Mouse (Mus musculus): ENCODE results near the gene Mxd4. TPM values are rescaled to one million over a fixed set of nuclear protein-coding genes. Genes with fewer than 3 reads are reported as not detected.

Mxd4 gene
- polyA plus RNA-seq, 1 experiment from 2014 or later = 32.0 TPM

DNA sequence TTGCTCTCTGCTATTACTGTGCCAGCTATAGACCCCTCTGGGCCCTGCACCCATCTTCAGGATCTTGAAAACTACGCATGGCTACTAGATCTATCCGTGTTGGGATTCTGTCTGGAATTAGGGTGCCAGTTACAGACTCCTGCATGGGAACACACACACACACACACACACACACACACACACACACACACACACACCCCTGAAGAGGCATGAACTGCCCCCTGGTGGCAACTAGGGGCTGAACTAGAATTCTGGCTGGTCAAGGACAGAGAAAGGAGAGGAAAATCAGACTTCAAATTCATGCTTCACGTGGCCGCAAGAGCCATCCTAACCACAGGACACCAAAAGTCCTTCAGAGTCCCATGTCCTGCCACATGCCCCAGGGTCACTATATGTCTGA lies 4.3 kb upstream of the Mxd4 start:
- no peak overlapping the region for H3K4me2 ChIP-seq (ENCODE audit: low read length)
- no peaks in the 10 kb centered on the region for H3K27me3 ChIP-seq (ENCODE audit: control insufficient read depth, insufficient read depth, low read depth, low read length)
- peaks cover 5% of the 10 kb centered on the region; the same call in 1 of the 2 replicates for H3K4me1 ChIP-seq (ENCODE audit: control insufficient read depth, insufficient read depth, low read length)
- H3K9me3 ChIP-seq (replicated peaks; ENCODE audit: control insufficient read depth, low read length, poor library complexity, severe bottlenecking) = no peaks in the 10 kb centered on the region
- no peak overlapping the region for H3K4me3 ChIP-seq (ENCODE audit: low read depth, low read length)
- H3K36me3 ChIP-seq (ENCODE audit: control insufficient read depth, insufficient read depth, low read length) = no peaks in the 10 kb centered on the region; the same call in 1 of the 2 replicates
- H3K9ac ChIP-seq (ENCODE audit: low read depth, low read length) = no peak overlapping the region
- WGBS = 80% methylated on average over 4 of the region's 4 CpGs
- no peak for ATAC-seq
- H3K27ac ChIP-seq (ENCODE audit: low read length) = no peak overlapping the region

DNA sequence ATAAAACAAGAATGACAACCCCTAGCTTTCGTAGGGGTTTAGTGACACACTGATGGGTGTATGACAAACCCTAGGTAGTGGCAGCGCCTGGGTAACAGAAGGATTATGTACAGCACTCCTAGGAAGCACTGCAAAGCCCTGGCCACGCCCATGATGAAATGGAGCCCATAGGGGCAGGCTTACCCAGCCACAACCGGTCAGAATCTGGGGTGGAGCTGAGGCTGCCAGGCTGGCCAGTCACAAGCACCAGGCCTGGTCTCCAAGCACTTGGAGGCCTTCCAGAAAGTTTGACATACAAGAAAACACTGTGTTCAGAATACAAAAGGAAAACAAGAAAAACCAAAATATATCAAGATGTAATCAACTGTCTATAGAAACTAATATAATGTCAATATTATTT lies 3.5 kb upstream of the Mxd4 start:
- H3K4me2 ChIP-seq (ENCODE audit: low read length) = no peak overlapping the region
- no peaks in the 10 kb centered on the region; the same call in 1 of the 2 replicates for H3K36me3 ChIP-seq (ENCODE audit: control insufficient read depth, insufficient read depth, low read length)
- H3K9ac ChIP-seq (ENCODE audit: low read depth, low read length) = no peak overlapping the region
- no peaks in the 10 kb centered on the region for H3K9me3 ChIP-seq (replicated peaks; ENCODE audit: control insufficient read depth, low read length, poor library complexity, severe bottlenecking)
- peaks cover 12% of the 10 kb centered on the region for H3K4me1 ChIP-seq (ENCODE audit: control insufficient read depth, insufficient read depth, low read length)
- no peak overlapping the region for H3K4me3 ChIP-seq (ENCODE audit: low read depth, low read length)
- 45% methylated on average over 4 of the region's 4 CpGs for WGBS
- H3K27me3 ChIP-seq (ENCODE audit: control insufficient read depth, insufficient read depth, low read depth, low read length) = no peaks in the 10 kb centered on the region
- ATAC-seq = no peak
- H3K27ac ChIP-seq (ENCODE audit: low read length) = no peak overlapping the region

DNA sequence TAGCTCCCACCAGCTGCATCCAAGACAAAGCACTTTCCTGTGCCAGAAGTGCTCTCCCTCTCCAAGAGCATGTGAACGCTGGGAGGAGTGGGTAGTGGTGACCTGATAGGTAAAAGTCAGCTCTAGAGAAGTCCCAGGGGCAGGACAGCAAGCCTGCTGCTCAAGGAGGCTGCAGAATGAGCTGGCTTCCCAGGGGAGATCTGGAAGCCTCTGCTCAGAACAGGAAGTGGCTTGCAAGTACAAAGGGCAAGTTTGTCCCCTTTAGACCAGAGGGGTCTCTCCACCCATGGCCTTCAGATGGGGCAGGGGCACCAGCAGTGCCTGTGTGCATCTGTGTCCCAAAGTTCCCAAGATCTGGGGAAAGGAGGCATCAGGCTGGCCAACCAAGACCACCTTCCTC lies 2.0 kb upstream of the Mxd4 start:
- H3K9ac ChIP-seq (ENCODE audit: low read depth, low read length) = no peak overlapping the region
- no peak overlapping the region for H3K4me2 ChIP-seq (ENCODE audit: low read length)
- no peaks in the 10 kb centered on the region for H3K9me3 ChIP-seq (replicated peaks; ENCODE audit: control insufficient read depth, low read length, poor library complexity, severe bottlenecking)
- peaks cover 27% of the 10 kb centered on the region for H3K4me1 ChIP-seq (ENCODE audit: control insufficient read depth, insufficient read depth, low read length)
- no peaks in the 10 kb centered on the region for H3K27me3 ChIP-seq (ENCODE audit: control insufficient read depth, insufficient read depth, low read depth, low read length)
- ATAC-seq = no peak
- H3K4me3 ChIP-seq (ENCODE audit: low read depth, low read length) = no peak overlapping the region
- no peak overlapping the region for H3K27ac ChIP-seq (ENCODE audit: low read length)
- H3K36me3 ChIP-seq (ENCODE audit: control insufficient read depth, insufficient read depth, low read length) = no peaks in the 10 kb centered on the region
- WGBS = 67% methylated on average over 1 of the region's 1 CpGs

DNA sequence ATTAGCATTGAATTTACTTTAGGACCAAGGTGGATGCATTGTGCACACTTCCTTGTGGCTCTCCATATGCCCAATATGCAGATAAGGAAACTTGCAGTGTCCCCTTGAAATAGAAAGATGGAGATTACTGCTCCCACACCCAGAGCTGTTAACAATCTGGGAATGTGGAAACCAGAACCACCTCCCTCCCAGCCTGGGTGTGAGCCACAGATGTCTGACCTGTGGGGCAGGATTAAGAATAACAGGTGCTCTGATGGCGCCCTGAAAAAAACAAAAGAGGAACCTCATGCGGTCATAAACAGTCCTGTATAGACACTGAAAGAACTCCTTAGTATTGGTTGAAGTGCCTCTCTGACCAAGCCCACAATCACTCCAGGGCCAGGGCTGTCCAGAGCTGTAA lies 1.3 kb upstream of the Mxd4 start:
- H3K9me3 ChIP-seq (replicated peaks; ENCODE audit: control insufficient read depth, low read length, poor library complexity, severe bottlenecking) = no peaks in the 10 kb centered on the region
- 84% methylated on average over 2 of the region's 2 CpGs for WGBS
- no peak overlapping the region; the same call in 1 of the 2 replicates for H3K27ac ChIP-seq (ENCODE audit: low read length)
- no peak overlapping the region; the same call in 1 of the 2 replicates for H3K4me3 ChIP-seq (ENCODE audit: low read depth, low read length)
- no peaks in the 10 kb centered on the region for H3K27me3 ChIP-seq (ENCODE audit: control insufficient read depth, insufficient read depth, low read depth, low read length)
- peak overlapping the region; percentile 67; the same call in 1 of the 2 replicates for H3K4me2 ChIP-seq (ENCODE audit: low read length)
- H3K36me3 ChIP-seq (ENCODE audit: control insufficient read depth, insufficient read depth, low read length) = no peaks in the 10 kb centered on the region
- ATAC-seq = no peak
- peaks cover 28% of the 10 kb centered on the region for H3K4me1 ChIP-seq (ENCODE audit: control insufficient read depth, insufficient read depth, low read length)
- no peak overlapping the region for H3K9ac ChIP-seq (ENCODE audit: low read depth, low read length)

DNA sequence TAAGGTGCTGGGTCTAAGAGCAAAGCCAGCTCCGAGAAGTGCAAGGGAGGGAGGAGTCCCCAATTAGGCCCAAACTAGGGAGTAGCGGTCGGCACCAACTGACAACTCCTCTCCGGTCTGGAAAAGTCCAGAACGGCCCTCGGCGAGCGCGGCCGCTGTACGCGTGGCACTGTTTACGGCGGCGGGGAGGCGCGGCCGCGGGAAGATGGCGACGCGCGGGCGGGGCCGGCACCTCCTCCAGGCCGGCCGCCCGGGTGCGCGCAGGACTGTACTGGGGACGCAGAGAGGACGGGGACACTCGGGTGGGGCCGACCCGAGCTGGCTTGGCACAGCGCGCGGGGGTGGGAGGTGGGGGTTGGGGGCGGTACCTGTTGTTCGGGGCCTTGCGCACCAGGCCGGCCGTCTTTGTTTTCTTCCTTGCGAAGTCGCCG lies 544 bp downstream of the Mxd4 start:
- peak overlapping the region; percentile 87 for H3K9ac ChIP-seq (ENCODE audit: low read depth, low read length)
- H3K36me3 ChIP-seq (ENCODE audit: control insufficient read depth, insufficient read depth, low read length) = no peaks in the 10 kb centered on the region; the same call in 1 of the 2 replicates
- H3K4me3 ChIP-seq (ENCODE audit: low read depth, low read length) = peak overlapping the region; percentile 92
- H3K9me3 ChIP-seq (replicated peaks; ENCODE audit: control insufficient read depth, low read length, poor library complexity, severe bottlenecking) = no peaks in the 10 kb centered on the region
- WGBS = under 1% methylated on average over 35 of the region's 46 CpGs
- ATAC-seq = peak; percentile 18
- peaks cover 36% of the 10 kb centered on the region for H3K4me1 ChIP-seq (ENCODE audit: control insufficient read depth, insufficient read depth, low read length)
- H3K27me3 ChIP-seq (ENCODE audit: control insufficient read depth, insufficient read depth, low read depth, low read length) = no peaks in the 10 kb centered on the region
- peak overlapping the region; percentile 89 for H3K27ac ChIP-seq (ENCODE audit: low read length)
- H3K4me2 ChIP-seq (ENCODE audit: low read length) = peak overlapping the region; percentile 79

DNA sequence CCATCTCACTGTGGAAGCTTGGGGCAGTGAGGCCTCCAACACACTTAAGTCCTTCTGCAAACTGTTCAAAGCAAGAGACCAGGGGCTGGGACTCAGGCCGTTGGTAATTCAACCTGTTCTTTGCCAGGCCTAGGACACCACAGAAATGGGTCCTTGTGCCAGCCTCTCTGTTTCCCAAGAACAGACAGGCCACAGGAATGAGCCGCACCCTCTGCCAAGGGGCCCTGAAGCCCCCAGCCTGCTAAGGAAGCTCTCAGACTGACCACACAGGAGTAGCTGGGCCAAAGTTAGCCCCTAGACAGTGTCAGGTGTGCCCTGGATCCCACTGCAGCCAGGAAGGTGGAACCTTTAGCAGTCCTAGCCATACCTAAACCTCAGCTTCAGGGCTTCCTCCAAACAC lies 1.1 kb downstream of the Mxd4 start:
- peak overlapping the region; percentile 79 for H3K4me2 ChIP-seq (ENCODE audit: low read length)
- peak overlapping the region; percentile 87 for H3K9ac ChIP-seq (ENCODE audit: low read depth, low read length)
- H3K36me3 ChIP-seq (ENCODE audit: control insufficient read depth, insufficient read depth, low read length) = no peaks in the 10 kb centered on the region; the same call in 1 of the 2 replicates
- 70% methylated on average over 2 of the region's 2 CpGs for WGBS
- no peaks in the 10 kb centered on the region for H3K27me3 ChIP-seq (ENCODE audit: control insufficient read depth, insufficient read depth, low read depth, low read length)
- peaks cover 36% of the 10 kb centered on the region for H3K4me1 ChIP-seq (ENCODE audit: control insufficient read depth, insufficient read depth, low read length)
- H3K9me3 ChIP-seq (replicated peaks; ENCODE audit: control insufficient read depth, low read length, poor library complexity, severe bottlenecking) = no peaks in the 10 kb centered on the region
- H3K4me3 ChIP-seq (ENCODE audit: low read depth, low read length) = peak overlapping the region; percentile 92
- H3K27ac ChIP-seq (ENCODE audit: low read length) = no peak overlapping the region
- no peak for ATAC-seq

DNA sequence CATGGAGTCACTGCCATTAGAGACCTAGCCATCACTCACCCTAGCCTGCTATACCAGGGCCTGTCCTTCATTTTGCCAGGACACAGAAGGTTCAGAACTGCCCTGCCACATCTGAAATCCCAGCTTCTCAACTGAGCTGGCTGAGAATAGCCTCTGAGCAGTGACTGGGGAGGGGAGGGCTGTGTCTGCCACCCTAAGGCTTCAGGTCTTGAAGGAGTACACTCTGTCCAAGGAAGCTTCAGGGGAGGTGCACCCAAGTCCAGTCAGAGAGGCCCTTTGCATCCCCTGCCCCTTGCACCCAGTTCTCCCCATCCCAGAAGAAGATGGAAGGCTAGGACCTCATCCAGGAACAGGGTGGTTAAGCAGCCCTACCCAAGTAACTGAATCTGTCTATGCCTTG lies 1.7 kb downstream of the Mxd4 start:
- Histone ChIP-seq H3K27me3 (ENCODE audit: control insufficient read depth, insufficient read depth, low read depth, low read length) (no peaks in the 10 kb centered on the region), H3K9ac (ENCODE audit: low read depth, low read length) (peak overlapping the region; percentile 87), H3K4me1 (ENCODE audit: control insufficient read depth, insufficient read depth, low read length) (peaks cover 36% of the 10 kb centered on the region), H3K36me3 (ENCODE audit: control insufficient read depth, insufficient read depth, low read length) (no peaks in the 10 kb centered on the region; the same call in 1 of the 2 replicates), H3K27ac (ENCODE audit: low read length) (no peak overlapping the region), H3K4me3 (ENCODE audit: low read depth, low read length) (peak overlapping the region; percentile 92), H3K4me2 (ENCODE audit: low read length) (peak overlapping the region; percentile 79), H3K9me3 (replicated peaks; ENCODE audit: control insufficient read depth, low read length, poor library complexity, severe bottlenecking) (no peaks in the 10 kb centered on the region)
- no peak for ATAC-seq

DNA sequence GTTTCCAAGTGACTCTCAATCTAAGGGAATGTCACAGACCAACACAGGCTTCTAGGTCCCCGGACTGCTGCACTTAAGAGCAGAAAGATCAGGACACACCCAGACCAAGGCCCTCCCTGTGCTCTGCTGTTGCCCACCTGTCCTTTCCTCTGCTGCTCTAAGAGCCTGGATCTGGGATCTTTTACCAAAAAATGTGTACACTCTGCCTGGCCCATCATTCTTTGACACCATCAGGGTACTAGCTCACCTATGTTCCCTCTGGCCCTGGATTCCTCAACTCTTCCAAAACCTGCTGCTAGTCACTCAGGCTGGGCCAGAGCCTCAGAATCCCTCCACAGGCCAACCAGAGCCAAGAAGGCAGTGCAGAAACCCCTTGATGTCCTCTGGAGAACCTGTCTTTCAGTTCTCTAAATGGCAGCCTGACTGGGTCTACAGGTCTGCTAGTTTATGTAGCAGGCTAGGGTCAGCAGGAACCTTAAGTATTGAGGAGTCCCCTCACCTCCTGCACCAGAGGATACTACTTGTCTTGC lies 2.4 kb downstream of the Mxd4 start:
- Histone ChIP-seq H3K4me3 (ENCODE audit: low read depth, low read length) (0 out of 2 replicates have a peak overlapping the region, but pooled peaks have one; percentile 1), H3K4me2 (ENCODE audit: low read length) (peak overlapping the region; percentile 79), H3K9ac (ENCODE audit: low read depth, low read length) (peak overlapping the region; percentile 87; the same call in 1 of the 2 replicates), H3K36me3 (ENCODE audit: control insufficient read depth, insufficient read depth, low read length) (peaks cover 3% of the 10 kb centered on the region; the same call in 1 of the 2 replicates), H3K9me3 (replicated peaks; ENCODE audit: control insufficient read depth, low read length, poor library complexity, severe bottlenecking) (no peaks in the 10 kb centered on the region), H3K4me1 (ENCODE audit: control insufficient read depth, insufficient read depth, low read length) (peaks cover 36% of the 10 kb centered on the region), H3K27ac (ENCODE audit: low read length) (no peak overlapping the region), H3K27me3 (ENCODE audit: control insufficient read depth, insufficient read depth, low read depth, low read length) (no peaks in the 10 kb centered on the region)
- ATAC-seq = no peak
- WGBS = 85% methylated on average over 1 of the region's 1 CpGs

DNA sequence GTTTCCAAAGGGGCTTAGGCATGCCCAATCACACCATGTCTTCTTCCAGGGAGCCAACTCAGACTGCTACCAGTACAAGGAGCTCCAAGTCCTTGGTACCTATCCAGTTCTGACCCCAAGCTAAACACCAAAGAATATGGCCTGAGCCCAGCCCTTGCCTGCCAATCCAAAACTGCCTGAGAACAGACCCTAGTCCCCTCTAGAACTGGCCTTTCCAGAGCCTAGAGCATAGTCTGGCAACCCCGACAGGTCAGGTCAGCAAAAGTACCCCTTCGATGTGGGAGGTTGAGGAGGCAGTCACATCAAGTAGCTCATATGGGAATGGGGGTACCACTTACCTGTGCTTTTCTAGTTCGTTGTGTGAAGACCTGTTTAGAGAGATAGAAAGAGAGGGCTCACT lies 3.5 kb downstream of the Mxd4 start:
- H3K27ac ChIP-seq (ENCODE audit: low read length) = no peak overlapping the region
- H3K4me1 ChIP-seq (ENCODE audit: control insufficient read depth, insufficient read depth, low read length) = peaks cover 36% of the 10 kb centered on the region
- H3K9me3 ChIP-seq (replicated peaks; ENCODE audit: control insufficient read depth, low read length, poor library complexity, severe bottlenecking) = no peaks in the 10 kb centered on the region
- no peaks in the 10 kb centered on the region for H3K27me3 ChIP-seq (ENCODE audit: control insufficient read depth, insufficient read depth, low read depth, low read length)
- peaks cover 4% of the 10 kb centered on the region; the same call in 1 of the 2 replicates for H3K36me3 ChIP-seq (ENCODE audit: control insufficient read depth, insufficient read depth, low read length)
- H3K9ac ChIP-seq (ENCODE audit: low read depth, low read length) = no peak overlapping the region
- no peak for ATAC-seq
- no peak overlapping the region for H3K4me2 ChIP-seq (ENCODE audit: low read length)
- no peak overlapping the region for H3K4me3 ChIP-seq (ENCODE audit: low read depth, low read length)
- WGBS = 91% methylated on average over 3 of the region's 3 CpGs

Data from midbrain, embryonic 16.5 days (tissue).